Mouse (Mus musculus) ES-Bruce4 (cell line): Measurements from ENCODE around the gene Dscaml1. TPM values are rescaled to one million over a fixed set of nuclear protein-coding genes. Genes with fewer than 3 reads are reported as not detected.

Experiments used
- H3K27ac ChIP-seq: 2 replicates; pipeline ENCODE4 v1.5.1; 2012; ENCODE audit warnings: low read length, inconsistent platforms; ENCODE audit not compliant: insufficient read depth
- H3K27me3 ChIP-seq: 2 replicates; pipeline ENCODE4 v1.6.1; 2012; ENCODE audit warnings: mild to moderate bottlenecking, low read length, inconsistent platforms; ENCODE audit not compliant: control insufficient read depth, poor library complexity, insufficient read depth, severe bottlenecking
- H3K36me3 ChIP-seq: 2 replicates; pipeline ENCODE4 v1.6.1; 2012; ENCODE audit warnings: inconsistent platforms, mild to moderate bottlenecking, low read length, moderate library complexity; ENCODE audit not compliant: control insufficient read depth, poor library complexity, insufficient read depth, severe bottlenecking
- H3K4me1 ChIP-seq: one replicate; pipeline ENCODE4 v1.8.1; 2011; ENCODE audit warnings: low read length; ENCODE audit not compliant: control insufficient read depth, insufficient read depth
- H3K4me3 ChIP-seq: 2 replicates; pipeline ENCODE4 v1.5.1; 2011; ENCODE audit warnings: low read depth, mild to moderate bottlenecking, low read length
- H3K9ac ChIP-seq: 2 replicates; pipeline ENCODE4 v1.6.1; 2012; ENCODE audit warnings: low read depth, mild to moderate bottlenecking, inconsistent platforms; ENCODE audit not compliant: poor library complexity, severe bottlenecking
- H3K9me3 ChIP-seq: replicated peaks from 2 replicates; pipeline ENCODE4 v1.6.1; 2012; ENCODE audit warnings: mild to moderate bottlenecking, low read length, inconsistent platforms; ENCODE audit not compliant: control insufficient read depth, poor library complexity, insufficient read depth, severe bottlenecking
- CTCF ChIP-seq: IDR thresholded peaks from one replicate; pipeline ENCODE4 v1.8.1; 2011; ENCODE audit warnings: low read depth, low read length
- EP300 ChIP-seq: IDR thresholded peaks from 2 replicates; pipeline ENCODE4 v1.6.1; 2011; ENCODE audit warnings: low read depth, low read length; ENCODE audit not compliant: insufficient read depth
- POLR2A ChIP-seq: IDR thresholded peaks from one replicate; pipeline ENCODE4 v1.8.1; 2011; ENCODE audit warnings: low read length; ENCODE audit not compliant: insufficient read depth
- polyA plus RNA-seq: library from polyadenylated mRNA; stranded (reverse); fragments of >200 nt; gene quantifications from 2 replicates; pipeline ENCODE4 v1.2.4, GENCODE M21; 2011; ENCODE audit warnings: low read depth; ENCODE audit not compliant: missing spikeins, insufficient read depth, insufficient read length

Gene Dscaml1
- polyA plus RNA-seq, 1 experiment: 4.0 TPM

- peaks cover 16% of the 10 kb centered on the region for H3K27me3 ChIP-seq
Observed at GRCm38 (mm10) chr9:45433119-45433518, 6.7 kb downstream of the Dscaml1 start.

GRCm38 (mm10) chr9:45434171-45434570 lies 7.7 kb downstream of the Dscaml1 start:
- no peaks in the 10 kb centered on the region for H3K9me3 ChIP-seq
- peaks cover 15% of the 10 kb centered on the region for H3K27me3 ChIP-seq
- no peaks in the 10 kb centered on the region for H3K4me1 ChIP-seq
- no peak overlapping the region for H3K4me3 ChIP-seq
- H3K9ac ChIP-seq: no peak overlapping the region
- no peaks in the 10 kb centered on the region for H3K36me3 ChIP-seq
- no peak overlapping the region for H3K27ac ChIP-seq
- TF ChIP-seq POLR2A (no peak), CTCF (no peak), EP300 (no peak)

More at GRCm38 (mm10) chr9:45433119-45433518, 6.7 kb downstream of the Dscaml1 start:
- TF ChIP-seq EP300 (no peak), CTCF (no peak), POLR2A (no peak)
- Histone ChIP-seq H3K9me3 (no peaks in the 10 kb centered on the region), H3K4me1 (no peaks in the 10 kb centered on the region), H3K27ac (no peak overlapping the region), H3K9ac (peak overlapping the region; percentile 61; the same call in 1 of the 2 replicates), H3K4me3 (no peak overlapping the region), H3K36me3 (no peaks in the 10 kb centered on the region)

- Histone ChIP-seq H3K9me3 (no peaks in the 10 kb centered on the region), H3K27ac (no peak overlapping the region), H3K27me3 (no peaks in the 10 kb centered on the region), H3K36me3 (no peaks in the 10 kb centered on the region), H3K4me1 (no peaks in the 10 kb centered on the region), H3K4me3 (no peak overlapping the region), H3K9ac (no peak overlapping the region)
- no peak for TF ChIP-seq POLR2A
- no peak for TF ChIP-seq CTCF
- TF ChIP-seq EP300: no peak
Observed at GRCm38 (mm10) chr9:45439025-45439424, 12.6 kb downstream of the Dscaml1 start.

GRCm38 (mm10) chr9:45440083-45440784 lies 13.8 kb downstream of the Dscaml1 start:
- H3K4me3 ChIP-seq: no peak overlapping the region
- no peak overlapping the region for H3K27ac ChIP-seq
- no peak for TF ChIP-seq POLR2A
- TF ChIP-seq EP300: no peak
- no peak for TF ChIP-seq CTCF
- H3K9ac ChIP-seq: no peak overlapping the region
- no peaks in the 10 kb centered on the region for H3K9me3 ChIP-seq
- no peaks in the 10 kb centered on the region for H3K36me3 ChIP-seq
- H3K27me3 ChIP-seq: no peaks in the 10 kb centered on the region
- no peaks in the 10 kb centered on the region for H3K4me1 ChIP-seq

- H3K9ac ChIP-seq: no peak overlapping the region
- no peaks in the 10 kb centered on the region for H3K27me3 ChIP-seq
- H3K4me3 ChIP-seq: no peak overlapping the region
- no peaks in the 10 kb centered on the region for H3K9me3 ChIP-seq
- H3K4me1 ChIP-seq: no peaks in the 10 kb centered on the region
- no peaks in the 10 kb centered on the region for H3K36me3 ChIP-seq
- H3K27ac ChIP-seq: no peak overlapping the region
- TF ChIP-seq POLR2A: no peak
- no peak for TF ChIP-seq CTCF
- no peak for TF ChIP-seq EP300
Observed at GRCm38 (mm10) chr9:45444251-45444798, 17.9 kb downstream of the Dscaml1 start.

- H3K9me3 ChIP-seq: no peaks in the 10 kb centered on the region
- TF ChIP-seq CTCF (no peak), EP300 (no peak), POLR2A (no peak)
- no peaks in the 10 kb centered on the region for H3K27me3 ChIP-seq
- H3K27ac ChIP-seq: no peak overlapping the region
- H3K36me3 ChIP-seq: no peaks in the 10 kb centered on the region
- no peaks in the 10 kb centered on the region for H3K4me1 ChIP-seq
- no peak overlapping the region for H3K4me3 ChIP-seq
- H3K9ac ChIP-seq: no peak overlapping the region
Observed at GRCm38 (mm10) chr9:45449658-45450057, 23.2 kb downstream of the Dscaml1 start.
